Mouse (Mus musculus): ENCODE results near the gene Mbtps1.
A peak's percentile ranks its signal among the peaks of the same experiment; 100 is the strongest.

Mbtps1 gene

DNA sequence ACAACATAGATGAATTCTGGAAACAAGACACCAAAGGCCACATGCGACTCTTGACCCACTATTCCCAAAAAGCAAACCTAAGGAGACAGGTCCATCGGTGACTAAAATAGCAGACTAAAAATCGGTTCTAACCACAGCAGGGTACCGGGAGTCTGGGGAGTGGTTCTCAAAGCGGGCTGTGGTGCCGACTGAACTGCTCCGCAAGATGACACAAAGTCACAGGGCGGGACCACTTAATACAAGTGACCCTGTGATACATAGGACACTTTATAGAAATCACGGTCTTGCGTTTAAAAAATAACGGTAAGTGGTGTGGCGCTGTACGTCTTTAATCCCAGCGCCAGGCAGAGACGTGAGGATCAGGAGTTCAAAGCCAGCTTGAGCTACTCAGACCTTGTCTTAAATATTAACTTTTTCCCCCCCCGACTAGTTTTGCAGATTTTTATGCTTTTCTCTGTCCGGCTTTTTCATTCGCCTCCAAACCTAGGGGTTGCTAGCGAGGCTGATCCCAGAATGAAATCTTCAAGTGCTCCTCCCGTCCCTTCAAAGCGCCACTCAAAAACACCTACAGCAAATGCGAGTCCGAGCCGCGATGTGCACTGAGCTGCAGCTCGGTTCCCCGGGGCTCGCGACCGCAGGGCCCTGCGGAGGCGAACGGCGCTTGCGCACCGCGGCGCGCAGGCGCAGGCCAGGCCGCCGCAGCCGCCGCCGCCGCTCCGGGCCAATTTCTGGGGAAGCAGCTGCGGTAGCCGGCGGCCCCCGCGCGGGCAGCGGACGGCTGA lies 523 bp downstream of the Mbtps1 start:
- no peak for DNase-seq (ENCODE audit: low spot score in 2 of 2)

GRCm38 (mm10) chr8:119557132-119557531 lies 1.4 kb downstream of the Mbtps1 start:
- no peak for DNase-seq (ENCODE audit: low spot score in 2 of 2)

GRCm38 (mm10) chr8:119555861-119556260 lies 2.7 kb downstream of the Mbtps1 start:
- no peak for DNase-seq (ENCODE audit: low spot score in 2 of 2)

GRCm38 (mm10) chr8:119552967-119553366 lies 5.6 kb downstream of the Mbtps1 start:
- no peak for DNase-seq (ENCODE audit: low spot score in 2 of 2)

DNA sequence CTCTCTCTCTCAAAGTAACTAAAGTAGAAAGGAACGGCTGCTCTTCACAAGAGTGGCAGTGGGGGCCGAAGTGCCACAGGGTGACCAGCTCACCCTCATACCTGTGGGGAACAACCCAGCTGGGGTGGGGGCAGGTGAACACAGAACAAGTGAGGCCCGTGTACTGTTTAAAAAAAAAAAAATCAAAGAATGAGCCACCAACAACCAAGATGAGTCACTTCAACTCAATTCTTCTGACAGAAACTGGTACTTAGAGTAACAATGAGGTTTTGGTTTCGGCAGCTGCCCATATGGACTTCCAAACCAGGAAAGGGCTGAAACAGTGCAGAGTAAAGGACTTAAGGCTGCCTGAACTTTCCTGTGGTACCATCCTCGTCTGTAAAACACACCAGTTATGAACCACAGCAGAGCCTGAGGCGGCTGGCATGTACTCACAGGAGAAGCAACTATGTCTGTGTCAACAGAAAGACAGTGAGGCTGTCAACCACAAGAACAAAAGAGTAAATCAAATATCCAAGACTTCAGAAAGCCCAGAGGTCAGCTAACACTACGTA lies 9.9 kb downstream of the Mbtps1 start:
- no peak for DNase-seq (ENCODE audit: low spot score in 2 of 2)

- no peak for DNase-seq (ENCODE audit: low spot score in 2 of 2)
Measured at GRCm38 (mm10) chr8:119547019-119547691, 11.4 kb downstream of the Mbtps1 start.

GRCm38 (mm10) chr8:119545791-119546190 lies 12.7 kb downstream of the Mbtps1 start:
- DNase-seq (ENCODE audit: low spot score in 2 of 2) = no peak

- DNase-seq (ENCODE audit: low spot score in 2 of 2) = no peak
Measured at GRCm38 (mm10) chr8:119545180-119545579, 13.4 kb downstream of the Mbtps1 start.

- no peak for DNase-seq (ENCODE audit: low spot score in 2 of 2)
Measured at GRCm38 (mm10) chr8:119544606-119545005, 13.9 kb downstream of the Mbtps1 start.

- no peak for DNase-seq (ENCODE audit: low spot score in 2 of 2)
Measured at GRCm38 (mm10) chr8:119531973-119532372, 26.6 kb downstream of the Mbtps1 start.

DNA sequence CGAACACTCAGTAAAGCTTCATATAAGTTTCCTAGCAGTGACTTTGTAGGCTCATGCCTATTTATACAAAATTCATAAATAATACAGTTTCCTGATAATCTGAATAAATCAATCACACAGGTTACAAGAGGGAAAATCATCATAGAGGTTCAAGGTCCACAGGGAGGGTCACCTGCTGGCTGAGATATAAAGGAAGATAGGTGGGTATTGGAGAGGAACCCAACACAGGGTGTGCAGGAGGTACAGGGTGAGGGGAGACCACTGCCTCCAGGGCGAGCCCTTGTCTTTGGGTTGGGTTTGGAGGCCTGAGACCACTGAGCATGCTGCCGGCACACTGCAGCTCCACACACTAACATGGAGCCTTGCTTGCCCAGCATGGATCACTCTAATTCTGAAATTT lies 27.1 kb downstream of the Mbtps1 start:
- no peak for DNase-seq (ENCODE audit: low spot score in 2 of 2)

DNA sequence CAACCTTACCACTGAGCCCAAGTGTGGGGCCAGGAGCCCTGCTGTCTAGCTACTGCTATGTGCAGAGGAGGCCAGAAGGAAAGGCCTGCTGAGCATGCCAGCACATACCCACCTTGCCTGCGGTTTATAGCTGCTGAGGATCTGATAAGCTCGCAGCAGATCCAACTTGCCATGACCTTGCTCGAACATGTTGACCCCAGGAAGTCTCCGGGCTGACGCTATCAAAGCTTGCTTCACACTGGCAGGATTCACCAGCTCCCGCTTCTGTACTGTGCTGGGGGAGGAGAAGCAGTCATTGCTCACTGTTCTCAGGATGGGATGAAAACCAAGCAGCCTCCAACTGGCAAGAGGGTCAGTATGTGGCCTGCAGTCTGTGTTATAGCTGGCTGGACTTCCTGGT lies 27.6 kb downstream of the Mbtps1 start:
- peak; percentile 31 to 54 for DNase-seq (ENCODE audit: low spot score in 2 of 2)

GRCm38 (mm10) chr8:119528762-119529161 lies 29.8 kb downstream of the Mbtps1 start:
- DNase-seq (ENCODE audit: low spot score in 2 of 2) = no peak

DNA sequence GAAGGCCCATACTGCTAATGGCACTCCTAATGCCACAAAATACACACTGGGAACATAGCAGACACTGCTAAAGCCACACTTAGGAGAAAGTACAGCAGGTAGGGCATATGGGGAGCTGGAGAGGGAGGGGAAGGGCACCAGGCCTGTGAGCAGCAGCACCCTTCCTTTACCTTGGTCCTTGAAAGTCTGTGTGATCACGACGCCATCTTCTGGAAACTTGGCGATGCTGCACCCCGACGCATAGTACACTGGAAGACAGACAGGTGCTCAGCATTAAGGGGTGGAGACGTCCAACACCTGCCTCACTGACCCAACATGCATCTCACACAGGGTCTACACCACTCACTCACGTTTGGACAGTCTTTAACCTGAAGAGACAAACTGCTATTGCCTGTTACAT lies 38.4 kb downstream of the Mbtps1 start:
- no peak for DNase-seq (ENCODE audit: low spot score in 2 of 2)

GRCm38 (mm10) chr8:119516674-119517073 lies 41.9 kb downstream of the Mbtps1 start:
- DNase-seq (ENCODE audit: low spot score in 2 of 2) = no peak

DNA sequence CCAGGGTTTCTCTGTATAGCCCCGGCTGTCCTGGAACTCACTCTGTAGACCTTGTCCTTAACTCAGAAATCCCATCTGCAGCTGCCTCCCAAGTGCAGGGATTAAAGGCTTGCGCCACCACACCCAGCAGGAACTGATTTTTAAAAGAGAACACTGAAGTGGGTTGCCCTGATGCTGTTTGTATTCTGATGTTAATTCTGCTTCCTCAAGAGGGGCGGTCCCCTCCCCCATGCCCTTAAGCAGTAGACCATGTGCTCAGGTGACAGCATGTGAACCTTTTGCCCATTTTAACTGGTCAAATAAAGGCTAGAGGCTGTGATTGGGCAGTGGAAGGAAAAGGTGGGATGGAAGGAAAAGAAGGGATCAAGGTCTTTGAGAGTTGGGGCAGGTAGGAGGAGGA lies 42.8 kb downstream of the Mbtps1 start:
- DNase-seq (ENCODE audit: low spot score in 2 of 2) = no peak

DNA sequence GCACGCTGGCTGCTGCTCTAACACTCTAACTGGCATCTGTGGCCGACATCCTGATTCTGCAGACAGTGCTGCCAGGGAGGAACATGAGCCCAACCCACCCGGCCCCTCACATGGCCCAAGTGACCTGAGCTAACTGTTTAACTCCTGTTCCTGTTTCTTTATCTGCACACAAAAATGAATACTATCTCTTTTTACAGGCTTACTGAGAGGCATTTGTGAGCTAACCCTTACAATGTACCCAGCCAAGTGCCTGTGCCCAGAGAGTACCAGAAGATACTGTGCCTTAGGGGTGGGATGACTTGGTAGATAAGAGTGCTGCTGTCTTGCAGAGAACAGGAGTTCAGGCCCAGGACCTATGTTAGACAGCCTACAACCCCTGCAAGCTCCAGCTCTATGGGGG lies 43.6 kb downstream of the Mbtps1 start:
- DNase-seq (ENCODE audit: low spot score in 2 of 2) = no peak

DNA sequence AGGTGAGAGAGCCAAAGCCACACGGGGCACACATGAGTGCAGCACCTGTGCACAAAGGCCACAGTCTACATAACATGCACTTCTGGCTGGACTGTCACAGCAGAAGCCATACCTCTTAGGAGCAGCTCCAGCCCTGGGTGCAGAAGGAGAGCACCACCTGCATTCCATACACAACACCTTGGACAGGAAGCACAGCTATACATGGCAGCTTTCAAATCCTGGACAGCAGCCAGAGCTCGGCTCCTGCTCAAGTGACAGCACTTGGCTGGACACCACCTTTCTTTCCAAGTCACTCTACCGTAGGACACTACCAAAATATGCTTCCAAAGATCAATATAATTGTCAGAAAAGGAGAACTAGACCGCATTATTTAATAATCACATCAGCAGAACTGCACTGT lies 45.1 kb downstream of the Mbtps1 start:
- DNase-seq (ENCODE audit: low spot score in 2 of 2) = no peak

DNA sequence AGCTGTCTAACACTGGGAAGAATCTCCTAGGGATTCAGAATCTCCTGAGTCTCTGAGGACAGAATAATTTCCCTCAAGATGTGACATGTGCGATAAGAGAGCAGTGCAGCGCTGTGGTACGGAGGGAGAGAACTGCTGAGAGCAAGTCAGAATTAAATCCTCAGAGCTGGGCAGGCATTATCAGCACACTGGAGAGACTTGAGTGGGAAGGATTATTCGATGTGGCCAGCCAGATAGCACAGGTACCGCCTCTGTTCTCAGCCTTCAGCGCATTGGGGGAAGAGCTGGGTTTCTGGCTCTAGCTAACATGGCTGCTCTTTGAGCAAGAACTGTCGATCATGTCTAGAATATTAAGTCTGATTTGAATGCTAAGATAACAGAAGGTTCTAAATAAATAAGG lies 46.8 kb downstream of the Mbtps1 start:
- DNase-seq (ENCODE audit: low spot score in 2 of 2) = no peak

- DNase-seq (ENCODE audit: low spot score in 2 of 2) = no peak
Measured at GRCm38 (mm10) chr8:119510471-119510870, 48.1 kb downstream of the Mbtps1 start.

DNA sequence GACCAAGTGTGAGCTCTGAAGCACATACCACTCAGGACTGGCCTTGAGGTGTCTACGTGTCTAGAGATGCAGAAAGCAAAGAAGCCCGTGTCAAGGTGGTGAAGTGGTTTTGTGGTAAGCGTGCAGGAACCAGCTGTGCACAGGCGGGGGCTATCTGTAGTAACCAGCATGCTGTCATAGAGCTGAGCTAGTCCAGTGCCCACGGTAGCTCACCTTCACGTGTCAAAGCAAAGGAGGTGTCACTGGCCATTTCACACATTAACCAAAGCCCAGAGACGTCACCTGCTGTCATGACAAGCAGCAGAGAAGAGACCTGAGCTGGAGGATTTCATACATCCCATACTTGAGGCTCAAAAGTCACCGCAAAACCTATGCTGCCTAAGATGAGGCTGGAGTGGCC lies 52.4 kb downstream of the Mbtps1 start:
- no peak for DNase-seq (ENCODE audit: low spot score in 2 of 2)

GRCm38 (mm10) chr8:119505488-119505887 lies 53.0 kb downstream of the Mbtps1 start:
- DNase-seq (ENCODE audit: low spot score in 2 of 2) = no peak

GRCm38 (mm10) chr8:119503191-119503767 lies 55.3 kb downstream of the Mbtps1 start:
- no peak for DNase-seq (ENCODE audit: low spot score in 2 of 2)

All from urinary bladder, adult 18-20 months (tissue).